Mouse (Mus musculus) brain, embryonic 14.5 days (tissue): ENCODE data around the gene Calhm2. TPM values are rescaled to one million over a fixed set of nuclear protein-coding genes. Genes with fewer than 3 reads are reported as not detected.
A peak's percentile ranks its signal among the peaks of the same experiment; 100 is the strongest.

Experiments used
- DNase-seq: peaks from one replicate; pipeline ENCODE4 v3.0.0-alpha.2; 2011; ENCODE audit warnings: low read depth
- CTCF ChIP-seq: fragments of 200-500 bp; IDR thresholded peaks from 2 replicates; pipeline ENCODE4 v1.5.1; 2012; ENCODE audit warnings: inconsistent platforms, mild to moderate bottlenecking, moderate library complexity, borderline replicate concordance; ENCODE audit not compliant: insufficient read depth, insufficient read length; ENCODE audit errors: extremely low read depth
- POLR2A ChIP-seq: fragments of 200-500 bp; IDR thresholded peaks from 2 replicates; pipeline ENCODE4 v1.6.1; 2012; ENCODE audit warnings: mild to moderate bottlenecking, inconsistent platforms, borderline replicate concordance; ENCODE audit not compliant: poor library complexity, insufficient read depth, insufficient read length, severe bottlenecking; ENCODE audit errors: extremely low read depth
- polyA plus RNA-seq: library from polyadenylated mRNA; depleted of rRNA; stranded (reverse); fragments of >200 nt; gene quantifications from 2 replicates; pipeline ENCODE4 v1.2.3, GENCODE M21; 2012; rRNA removed

The Calhm2 gene
- polyA plus RNA-seq, 1 experiment = 1.5 TPM

- TF ChIP-seq CTCF = peak; percentile 77; the same call in 1 of the 2 replicates
- TF ChIP-seq POLR2A = no peak
- peak; percentile 58 for DNase-seq
Observed at GRCm38 (mm10) chr19:47121054-47121453, 17.0 kb downstream of the Calhm2 start.

- no peak for TF ChIP-seq POLR2A
- TF ChIP-seq CTCF = no peak
- DNase-seq = peak; percentile 6
Observed at GRCm38 (mm10) chr19:47118634-47119033, 19.5 kb downstream of the Calhm2 start.

- no peak for DNase-seq
- no peak for TF ChIP-seq CTCF
Observed at GRCm38 (mm10) chr19:47104641-47105271, 33.3 kb downstream of the Calhm2 start.

- no peak for DNase-seq
- no peak for TF ChIP-seq CTCF
- TF ChIP-seq POLR2A = no peak
Observed at GRCm38 (mm10) chr19:47101080-47101479, 37.0 kb downstream of the Calhm2 start.

- no peak for TF ChIP-seq CTCF
- TF ChIP-seq POLR2A = peak; percentile 57; the same call in 1 of the 2 replicates
- peak; percentile 99 for DNase-seq
Observed at GRCm38 (mm10) chr19:47090550-47091156, 47.4 kb downstream of the Calhm2 start, which contains the start of the genes Usmg5 and Pdcd11. Gene Usmg5 (minus strand): TSS chr19:47090647. Gene Pdcd11 (plus strand): TSS chr19:47090768.

GRCm38 (mm10) chr19:47089718-47090525 lies 48.2 kb downstream of the Calhm2 start:
- no peak for TF ChIP-seq CTCF
- DNase-seq = no peak

- TF ChIP-seq POLR2A = no peak
- TF ChIP-seq CTCF = no peak
- no peak for DNase-seq
Observed at GRCm38 (mm10) chr19:47088226-47088625, 49.9 kb downstream of the Calhm2 start.

- DNase-seq = peak; percentile 93
- no peak for TF ChIP-seq CTCF
- 0 out of 2 replicates have a peak, but pooled peaks have one; percentile 20 for TF ChIP-seq POLR2A
Observed at GRCm38 (mm10) chr19:47067924-47068611, 70.0 kb downstream of the Calhm2 start.

GRCm38 (mm10) chr19:47067096-47067882 lies 70.8 kb downstream of the Calhm2 start, which contains the start of gene Taf5:
Gene Taf5 (plus strand): TSS chr19:47067746.
- peak; percentile 99 for DNase-seq
- TF ChIP-seq CTCF (no peak), POLR2A (peak; percentile 95)

DNA sequence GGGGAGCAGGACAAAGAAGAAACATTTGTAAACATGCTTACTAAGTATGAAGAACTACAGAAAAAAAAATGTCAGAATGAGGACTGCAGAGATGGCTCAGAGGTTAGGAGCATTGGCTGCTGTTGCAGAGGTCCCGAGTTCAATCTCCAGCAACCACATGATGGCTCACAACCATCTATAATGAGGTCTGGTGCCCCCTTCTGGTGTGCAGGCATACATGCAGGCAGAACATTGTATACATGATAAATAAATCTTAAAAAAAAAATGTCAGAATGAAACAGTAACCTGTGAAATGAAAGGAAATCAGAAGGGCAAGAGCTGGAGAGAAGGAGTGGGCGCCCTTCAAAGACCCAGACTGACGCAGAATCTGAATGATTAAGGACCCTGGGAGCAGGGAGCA lies 72.2 kb downstream of the Calhm2 start:
- TF ChIP-seq POLR2A (no peak), CTCF (peak; percentile 10; the same call in 1 of the 2 replicates)
- no peak for DNase-seq

DNA sequence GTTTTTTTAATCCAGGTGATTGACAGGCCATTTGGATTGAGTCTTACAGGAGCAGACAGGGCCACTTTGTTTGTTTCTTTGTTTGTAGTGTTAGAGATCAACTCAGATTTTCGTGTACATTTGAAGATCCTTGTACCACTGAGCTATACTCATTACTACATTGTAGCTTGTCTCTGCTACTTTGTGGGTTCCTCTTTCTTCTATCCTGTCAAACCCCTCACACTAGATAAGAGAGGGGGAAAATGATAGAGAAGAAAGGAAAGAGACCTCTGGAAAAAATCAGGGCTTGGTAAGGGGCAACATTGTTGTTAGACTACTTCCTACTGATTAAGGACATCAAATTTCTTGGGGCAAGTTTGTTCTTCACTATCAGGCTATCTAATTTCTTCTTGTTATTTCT lies 80.4 kb downstream of the Calhm2 start:
- no peak for TF ChIP-seq POLR2A
- TF ChIP-seq CTCF = no peak
- no peak for DNase-seq

Other genes with a start within 250 kb of the Calhm2 start
- 413 and 626 TPM in 2 replicates for gene Ina, start 123.6 kb downstream of the Calhm2 start, polyA plus RNA-seq
- gene Nt5c2, start 123.1 kb downstream of the Calhm2 start, polyA plus RNA-seq = 40.1 and 49.2 TPM in 2 replicates
- 65.2 and 81.7 TPM in 2 replicates for gene Pcgf6, start 87.4 kb downstream of the Calhm2 start, polyA plus RNA-seq
- gene Taf5, start 70.5 kb downstream of the Calhm2 start, polyA plus RNA-seq = 10.8 and 11.0 TPM in 2 replicates
- 587 and 848 TPM in 2 replicates for gene Usmg5, start 47.6 kb downstream of the Calhm2 start, polyA plus RNA-seq
- gene Pdcd11, start 47.5 kb downstream of the Calhm2 start, polyA plus RNA-seq = 15.3 and 18.9 TPM in 2 replicates
- gene Calhm1, start 6.0 kb upstream of the Calhm2 start, polyA plus RNA-seq = not detected in 2 replicates
- 0.18 TPM in 1 of 2 replicates, not detected in the other for gene Calhm3, start 19.5 kb upstream of the Calhm2 start, polyA plus RNA-seq
- gene Neurl1a, start 40.5 kb upstream of the Calhm2 start, polyA plus RNA-seq = 13.6 and 22.2 TPM in 2 replicates